Mouse (Mus musculus) frontal cortex, adult (tissue): ENCODE data around the gene Alpk1.
A peak's percentile ranks its signal among the peaks of the same experiment; 100 is the strongest.

ENCODE experiments used
- ATAC-seq: cut with Nextera tagmentation; 2 replicates; pipeline ENCODE4 v1.9.2; 2017; ENCODE audit warnings: mild to moderate bottlenecking, moderate library complexity, mixed read lengths; ENCODE audit not compliant: low TSS enrichment

Gene Alpk1

GRCm38 (mm10) chr3:127743614-127744365 is 36.5 kb downstream of the Alpk1 start:
- no peak for ATAC-seq

GRCm38 (mm10) chr3:127741473-127741872 is 38.9 kb downstream of the Alpk1 start:
- ATAC-seq: no peak

GRCm38 (mm10) chr3:127737876-127738275 is 42.5 kb downstream of the Alpk1 start:
- no peak for ATAC-seq

- peak; percentile 76 for ATAC-seq
Observed at GRCm38 (mm10) chr3:127735395-127735794, 44.9 kb downstream of the Alpk1 start.

GRCm38 (mm10) chr3:127729513-127730137 is 50.7 kb downstream of the Alpk1 start:
- ATAC-seq: no peak

GRCm38 (mm10) chr3:127728851-127729512 is 51.3 kb downstream of the Alpk1 start:
- ATAC-seq: no peak

- no peak for ATAC-seq
Observed at GRCm38 (mm10) chr3:127728046-127728445, 52.3 kb downstream of the Alpk1 start.

GRCm38 (mm10) chr3:127720948-127721347 is 59.4 kb downstream of the Alpk1 start:
- ATAC-seq: no peak

GRCm38 (mm10) chr3:127720050-127720449 is 60.3 kb downstream of the Alpk1 start:
- ATAC-seq: no peak

- no peak for ATAC-seq
Observed at GRCm38 (mm10) chr3:127719601-127720000, 60.7 kb downstream of the Alpk1 start.

- ATAC-seq: no peak
Observed at GRCm38 (mm10) chr3:127716759-127717158, 63.6 kb downstream of the Alpk1 start.

GRCm38 (mm10) chr3:127713112-127713511 is 67.2 kb downstream of the Alpk1 start:
- ATAC-seq: peak; percentile 16; the same call in 1 of the 2 replicates

- no peak for ATAC-seq
Observed at GRCm38 (mm10) chr3:127711536-127711935, 68.8 kb downstream of the Alpk1 start.

GRCm38 (mm10) chr3:127707089-127707485 is 73.2 kb downstream of the Alpk1 start:
- ATAC-seq: no peak

GRCm38 (mm10) chr3:127706445-127707088 is 73.8 kb downstream of the Alpk1 start:
- ATAC-seq: no peak

- ATAC-seq: peak; percentile 80
Observed at GRCm38 (mm10) chr3:127705515-127706444, 74.5 kb downstream of the Alpk1 start.

GRCm38 (mm10) chr3:127705139-127705514 is 75.2 kb downstream of the Alpk1 start:
- ATAC-seq: peak; percentile 32; the same call in 1 of the 2 replicates

- no peak for ATAC-seq
Observed at GRCm38 (mm10) chr3:127701196-127701825, 79.0 kb downstream of the Alpk1 start.

- no peak for ATAC-seq
Observed at GRCm38 (mm10) chr3:127698636-127699035, 81.7 kb downstream of the Alpk1 start.

- no peak for ATAC-seq
Observed at GRCm38 (mm10) chr3:127696541-127696940, 83.8 kb downstream of the Alpk1 start.
